Mouse (Mus musculus): ENCODE data around the gene Tbc1d10b. TPM values are rescaled to one million over a fixed set of nuclear protein-coding genes. Genes with fewer than 3 reads are reported as not detected.

The Tbc1d10b gene
- polyA plus RNA-seq, 1 experiment from 2014 or later = 29.4 TPM

DNA sequence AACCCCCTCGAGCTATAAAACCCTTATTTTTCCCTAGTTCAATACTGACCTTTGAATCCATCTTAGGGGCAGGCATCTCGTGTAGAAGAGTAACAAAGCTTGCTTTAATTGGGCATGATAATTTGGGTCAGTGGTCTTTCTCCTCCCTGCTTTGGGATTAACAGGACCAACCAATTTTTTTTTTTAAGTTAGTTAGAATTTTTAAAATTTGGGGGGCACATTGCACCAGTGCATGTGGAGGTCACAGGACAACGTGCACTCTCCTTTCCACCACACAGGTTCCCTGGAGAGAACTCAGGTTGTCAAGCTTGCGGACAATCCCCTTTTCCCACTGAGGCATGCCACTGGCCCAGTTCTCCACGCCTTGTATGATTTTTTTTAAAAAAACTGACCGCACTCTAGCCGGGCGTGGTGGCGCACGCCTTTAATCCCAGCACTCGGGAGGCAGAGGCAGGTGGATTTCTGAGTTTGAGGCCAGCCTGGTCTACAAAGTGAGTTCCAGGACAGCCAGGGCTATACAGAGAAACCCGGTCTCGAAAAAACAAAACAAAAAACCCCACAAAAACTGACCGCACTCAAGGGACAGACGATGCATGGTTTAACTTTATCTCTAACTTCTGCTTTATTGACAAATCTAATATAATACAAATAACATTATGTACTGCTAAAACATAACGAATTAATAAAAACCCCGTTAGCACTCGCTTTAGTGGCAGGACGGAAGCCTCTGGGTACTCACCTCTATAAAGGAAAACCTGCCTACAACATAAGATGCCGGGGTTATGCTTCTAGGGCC lies 23.8 kb upstream of the Tbc1d10b start:
- H3K36me3 ChIP-seq (ENCODE audit: control insufficient read depth, insufficient read depth, low read length) = peaks cover 11% of the 10 kb centered on the region
- H3K4me3 ChIP-seq (ENCODE audit: low read depth, low read length) = peak overlapping the region; percentile 99
- peak overlapping the region; percentile 98 for H3K27ac ChIP-seq (ENCODE audit: low read depth, low read length)
- peaks cover 22% of the 10 kb centered on the region for H3K4me1 ChIP-seq (ENCODE audit: control insufficient read depth, insufficient read depth, low read length)
- no peaks in the 10 kb centered on the region for H3K9me3 ChIP-seq (ENCODE audit: control insufficient read depth, low read length)
- 8% methylated on average over 20 of the region's 20 CpGs for WGBS
- H3K9ac ChIP-seq (replicated peaks; ENCODE audit: low read depth, low read length) = peak overlapping the region; percentile 96
- ATAC-seq (ENCODE audit: low read depth) = no peak
- 0 out of 2 replicates have a peak, but pooled peaks cover 2% of the 10 kb centered on the region for H3K27me3 ChIP-seq (ENCODE audit: control insufficient read depth, insufficient read depth, low read length)
- peak overlapping the region; percentile 74 for H3K4me2 ChIP-seq (ENCODE audit: low read depth, low read length)

DNA sequence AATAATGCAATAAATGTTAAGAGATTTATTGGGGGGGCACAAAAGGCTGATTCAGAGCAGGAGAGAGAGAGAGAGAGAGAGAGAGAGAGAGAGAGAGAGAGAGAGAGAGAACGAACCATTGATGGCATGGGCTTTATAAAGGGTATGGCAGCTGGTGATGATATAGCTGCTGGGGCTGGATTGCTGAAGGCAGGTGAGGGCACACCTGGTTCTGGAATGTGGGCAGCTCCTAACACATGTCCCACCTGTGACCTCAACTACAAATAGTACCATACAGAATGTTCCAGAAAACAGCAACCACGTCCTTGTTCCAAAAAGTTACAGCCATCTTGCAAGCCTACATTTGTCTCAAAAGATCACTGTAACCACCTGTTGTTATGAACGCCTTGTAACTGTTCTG lies 23.1 kb upstream of the Tbc1d10b start:
- peak overlapping the region; percentile 74 for H3K4me2 ChIP-seq (ENCODE audit: low read depth, low read length)
- WGBS = 49% methylated on average over 3 of the region's 3 CpGs
- ATAC-seq (ENCODE audit: low read depth) = no peak
- H3K36me3 ChIP-seq (ENCODE audit: control insufficient read depth, insufficient read depth, low read length) = peaks cover 5% of the 10 kb centered on the region
- H3K9me3 ChIP-seq (ENCODE audit: control insufficient read depth, low read length) = no peaks in the 10 kb centered on the region
- 0 out of 2 replicates have a peak, but pooled peaks cover 2% of the 10 kb centered on the region for H3K27me3 ChIP-seq (ENCODE audit: control insufficient read depth, insufficient read depth, low read length)
- peak overlapping the region; percentile 21; the same call in 1 of the 2 replicates for H3K9ac ChIP-seq (replicated peaks; ENCODE audit: low read depth, low read length)
- H3K4me3 ChIP-seq (ENCODE audit: low read depth, low read length) = peak overlapping the region; percentile 99
- H3K4me1 ChIP-seq (ENCODE audit: control insufficient read depth, insufficient read depth, low read length) = peaks cover 22% of the 10 kb centered on the region
- H3K27ac ChIP-seq (ENCODE audit: low read depth, low read length) = no peak overlapping the region

DNA sequence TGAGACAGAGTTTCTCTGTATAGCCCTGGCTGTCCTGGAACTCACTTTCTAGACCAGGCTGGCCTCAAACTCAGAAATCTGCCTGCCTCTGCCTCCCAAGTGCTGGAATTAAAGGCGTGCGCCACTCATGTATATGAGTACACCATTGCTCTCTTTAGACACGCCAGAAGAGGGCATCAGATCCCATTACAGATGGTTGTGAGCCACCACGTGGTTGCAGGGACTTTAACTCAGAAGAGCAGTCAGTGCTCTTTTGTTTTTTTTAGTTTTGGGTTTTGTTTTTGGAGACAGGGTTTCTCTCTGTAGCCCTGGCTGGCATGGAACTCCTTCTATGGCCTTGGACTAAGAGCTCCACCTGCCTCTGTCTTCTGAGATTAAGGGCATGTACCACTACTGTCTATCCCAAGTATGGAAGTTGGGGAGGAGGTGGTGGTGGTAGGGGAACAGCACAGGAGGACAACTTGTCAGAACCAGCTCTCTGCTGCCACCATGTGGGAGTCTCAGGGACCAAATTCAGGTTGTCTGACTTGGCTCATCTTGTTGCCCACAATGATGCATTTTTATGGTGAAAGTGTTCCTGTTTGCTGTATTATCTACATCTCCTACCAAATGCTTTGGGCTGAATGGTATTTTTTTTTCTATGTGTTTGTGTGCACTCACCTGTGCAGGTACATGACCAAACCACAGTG lies 20.5 kb upstream of the Tbc1d10b start:
- ATAC-seq (ENCODE audit: low read depth) = no peak
- 65% methylated on average over 4 of the region's 4 CpGs for WGBS
- H3K27ac ChIP-seq (ENCODE audit: low read depth, low read length) = no peak overlapping the region
- H3K27me3 ChIP-seq (ENCODE audit: control insufficient read depth, insufficient read depth, low read length) = 0 out of 2 replicates have a peak, but pooled peaks cover 2% of the 10 kb centered on the region
- H3K9me3 ChIP-seq (ENCODE audit: control insufficient read depth, low read length) = no peaks in the 10 kb centered on the region
- H3K4me1 ChIP-seq (ENCODE audit: control insufficient read depth, insufficient read depth, low read length) = peaks cover 14% of the 10 kb centered on the region
- no peaks in the 10 kb centered on the region for H3K36me3 ChIP-seq (ENCODE audit: control insufficient read depth, insufficient read depth, low read length)
- no peak overlapping the region for H3K9ac ChIP-seq (replicated peaks; ENCODE audit: low read depth, low read length)
- H3K4me3 ChIP-seq (ENCODE audit: low read depth, low read length) = no peak overlapping the region
- no peak overlapping the region for H3K4me2 ChIP-seq (ENCODE audit: low read depth, low read length)

DNA sequence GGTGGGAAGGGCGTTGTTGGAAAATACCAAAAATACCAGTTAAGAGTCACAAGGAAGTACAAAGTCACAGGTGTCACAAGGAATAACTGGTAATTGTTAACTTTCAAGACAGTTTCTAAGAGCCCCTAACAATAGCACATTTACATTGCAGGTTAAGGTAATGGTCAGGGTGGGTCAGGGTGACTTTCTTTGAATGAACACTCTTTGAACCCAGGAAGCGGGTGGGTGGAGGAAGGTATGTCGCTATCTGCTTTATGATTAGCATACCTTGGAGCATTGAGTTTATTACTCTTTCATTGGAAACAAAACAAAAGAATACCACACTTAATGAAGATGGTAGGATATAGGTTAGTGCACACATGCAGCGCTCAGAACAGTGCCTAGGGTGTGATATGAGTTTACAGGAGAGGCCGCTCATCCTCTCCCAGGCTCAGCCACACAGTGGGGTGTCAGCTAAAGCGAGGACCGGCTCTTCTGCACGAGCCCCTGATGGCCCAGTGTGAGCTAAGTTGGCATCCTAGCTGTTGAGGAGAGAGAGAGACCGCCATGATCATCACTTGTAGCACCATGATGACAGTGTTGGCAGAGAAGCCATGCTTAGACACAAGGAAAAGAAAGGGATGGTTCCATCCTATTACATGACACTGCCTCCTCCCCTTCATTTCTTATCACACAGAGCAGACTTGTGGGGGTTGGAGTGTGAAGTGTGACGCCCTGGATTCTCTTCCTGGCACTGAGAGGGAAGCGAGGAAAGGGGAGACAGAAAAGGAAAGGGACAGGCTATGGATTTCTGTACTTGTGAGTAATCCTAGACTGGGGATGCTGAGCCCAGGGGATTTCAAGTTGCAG lies 17.1 kb upstream of the Tbc1d10b start:
- no peak overlapping the region for H3K4me2 ChIP-seq (ENCODE audit: low read depth, low read length)
- no peak overlapping the region for H3K9ac ChIP-seq (replicated peaks; ENCODE audit: low read depth, low read length)
- no peaks in the 10 kb centered on the region for H3K36me3 ChIP-seq (ENCODE audit: control insufficient read depth, insufficient read depth, low read length)
- ATAC-seq (ENCODE audit: low read depth) = no peak
- no peak overlapping the region for H3K27ac ChIP-seq (ENCODE audit: low read depth, low read length)
- no peaks in the 10 kb centered on the region for H3K4me1 ChIP-seq (ENCODE audit: control insufficient read depth, insufficient read depth, low read length)
- WGBS = 91% methylated on average over 11 of the region's 11 CpGs
- no peaks in the 10 kb centered on the region for H3K27me3 ChIP-seq (ENCODE audit: control insufficient read depth, insufficient read depth, low read length)
- H3K9me3 ChIP-seq (ENCODE audit: control insufficient read depth, low read length) = no peaks in the 10 kb centered on the region
- H3K4me3 ChIP-seq (ENCODE audit: low read depth, low read length) = no peak overlapping the region

DNA sequence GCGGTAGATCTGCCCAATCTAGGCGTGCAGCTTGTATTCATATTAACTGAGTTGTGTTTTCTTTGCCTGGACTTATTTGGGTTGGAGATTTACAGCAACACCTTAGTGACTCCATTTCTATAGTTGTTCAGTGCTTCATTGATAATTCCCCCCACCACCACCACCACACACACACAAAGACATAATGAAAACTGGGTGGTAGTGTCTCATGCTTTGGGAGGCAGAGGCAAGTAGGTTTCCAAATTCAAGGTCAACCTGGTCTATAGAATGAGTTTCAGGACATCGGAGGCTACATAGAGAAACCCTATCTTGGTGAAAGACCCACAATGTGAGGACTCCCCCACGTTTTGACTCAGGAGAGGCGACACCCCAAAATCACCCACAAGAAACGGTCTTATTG lies 16.3 kb upstream of the Tbc1d10b start:
- H3K9ac ChIP-seq (replicated peaks; ENCODE audit: low read depth, low read length) = no peak overlapping the region
- H3K4me3 ChIP-seq (ENCODE audit: low read depth, low read length) = no peak overlapping the region
- no peaks in the 10 kb centered on the region for H3K27me3 ChIP-seq (ENCODE audit: control insufficient read depth, insufficient read depth, low read length)
- WGBS = 93% methylated on average over 6 of the region's 6 CpGs
- no peaks in the 10 kb centered on the region for H3K4me1 ChIP-seq (ENCODE audit: control insufficient read depth, insufficient read depth, low read length)
- no peak overlapping the region for H3K27ac ChIP-seq (ENCODE audit: low read depth, low read length)
- H3K36me3 ChIP-seq (ENCODE audit: control insufficient read depth, insufficient read depth, low read length) = no peaks in the 10 kb centered on the region
- H3K9me3 ChIP-seq (ENCODE audit: control insufficient read depth, low read length) = no peaks in the 10 kb centered on the region
- H3K4me2 ChIP-seq (ENCODE audit: low read depth, low read length) = no peak overlapping the region
- ATAC-seq (ENCODE audit: low read depth) = no peak

DNA sequence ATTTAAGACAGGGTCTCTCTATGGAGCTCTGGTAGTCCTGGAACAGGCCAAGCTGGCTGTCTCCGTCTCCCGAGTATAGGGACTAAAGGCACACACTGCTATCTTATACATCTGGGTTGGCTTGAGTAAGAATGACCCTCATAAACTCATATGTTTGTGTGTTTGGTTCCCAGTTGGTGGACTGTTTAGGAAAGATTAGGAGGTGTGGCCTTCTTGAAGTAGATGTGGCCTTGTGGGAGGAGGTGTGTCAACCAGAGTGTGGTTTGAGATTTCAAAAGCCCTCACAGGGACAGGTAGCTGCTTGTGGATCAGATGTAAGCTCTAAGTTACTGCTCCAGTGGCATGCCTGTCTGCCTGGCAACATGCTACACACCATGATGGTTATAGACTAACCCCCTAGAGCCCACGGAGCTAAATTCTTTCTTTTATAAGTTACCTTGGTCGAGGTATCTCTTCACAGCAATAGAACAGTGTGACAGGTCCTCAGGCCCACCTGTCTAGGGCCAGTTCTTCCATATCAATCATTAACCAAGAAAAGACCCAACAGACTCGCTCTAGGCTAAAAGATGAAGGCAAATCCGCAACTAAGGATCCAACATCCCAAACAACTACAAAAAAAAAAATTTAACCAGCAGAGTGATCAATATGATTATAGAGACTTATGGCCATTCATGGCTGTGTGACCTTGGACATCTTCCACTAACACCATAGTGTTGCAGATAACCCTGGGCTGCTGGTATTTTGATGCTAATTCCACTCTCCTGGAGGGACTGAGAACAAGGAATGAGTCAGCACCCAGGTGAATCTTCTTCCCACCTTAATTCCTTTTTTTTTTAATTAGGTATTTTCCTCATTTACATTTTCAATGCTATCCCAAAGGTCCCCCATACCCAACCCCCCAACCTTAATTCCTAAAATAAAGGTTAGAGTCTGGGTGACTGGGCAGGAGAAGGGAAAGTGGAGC lies 15.5 kb upstream of the Tbc1d10b start:
- H3K4me3 ChIP-seq (ENCODE audit: low read depth, low read length) = no peak overlapping the region
- H3K36me3 ChIP-seq (ENCODE audit: control insufficient read depth, insufficient read depth, low read length) = no peaks in the 10 kb centered on the region
- H3K9me3 ChIP-seq (ENCODE audit: control insufficient read depth, low read length) = no peaks in the 10 kb centered on the region
- 91% methylated on average over 6 of the region's 6 CpGs for WGBS
- H3K27ac ChIP-seq (ENCODE audit: low read depth, low read length) = no peak overlapping the region
- H3K9ac ChIP-seq (replicated peaks; ENCODE audit: low read depth, low read length) = no peak overlapping the region
- no peaks in the 10 kb centered on the region for H3K27me3 ChIP-seq (ENCODE audit: control insufficient read depth, insufficient read depth, low read length)
- H3K4me2 ChIP-seq (ENCODE audit: low read depth, low read length) = no peak overlapping the region
- H3K4me1 ChIP-seq (ENCODE audit: control insufficient read depth, insufficient read depth, low read length) = no peaks in the 10 kb centered on the region
- no peak for ATAC-seq (ENCODE audit: low read depth)

DNA sequence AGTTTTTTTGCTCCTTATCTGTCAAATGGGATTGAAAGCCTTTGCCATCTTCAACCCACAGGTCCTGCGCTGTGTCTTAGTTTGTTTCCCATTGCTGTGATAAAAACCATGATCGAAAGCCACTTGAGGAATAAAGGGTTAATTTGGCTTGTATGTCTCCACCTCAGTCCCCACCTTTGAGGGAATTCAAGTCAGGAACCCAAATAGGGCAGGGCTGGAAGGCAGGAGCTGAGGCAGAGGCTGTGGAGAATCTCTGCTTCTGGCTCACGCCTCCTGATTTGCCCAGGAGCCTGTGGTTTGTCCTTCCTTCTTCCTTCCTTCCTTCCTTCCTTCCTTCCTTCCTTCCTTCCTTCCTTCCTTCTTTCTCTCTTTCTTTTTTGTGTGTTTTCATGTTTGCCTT lies 14.8 kb upstream of the Tbc1d10b start:
- no peak overlapping the region for H3K4me3 ChIP-seq (ENCODE audit: low read depth, low read length)
- H3K36me3 ChIP-seq (ENCODE audit: control insufficient read depth, insufficient read depth, low read length) = no peaks in the 10 kb centered on the region
- H3K27ac ChIP-seq (ENCODE audit: low read depth, low read length) = no peak overlapping the region
- no peak overlapping the region for H3K9ac ChIP-seq (replicated peaks; ENCODE audit: low read depth, low read length)
- H3K4me1 ChIP-seq (ENCODE audit: control insufficient read depth, insufficient read depth, low read length) = no peaks in the 10 kb centered on the region
- 92% methylated on average over 3 of the region's 3 CpGs for WGBS
- no peaks in the 10 kb centered on the region for H3K27me3 ChIP-seq (ENCODE audit: control insufficient read depth, insufficient read depth, low read length)
- H3K9me3 ChIP-seq (ENCODE audit: control insufficient read depth, low read length) = no peaks in the 10 kb centered on the region
- ATAC-seq (ENCODE audit: low read depth) = no peak
- H3K4me2 ChIP-seq (ENCODE audit: low read depth, low read length) = no peak overlapping the region

DNA sequence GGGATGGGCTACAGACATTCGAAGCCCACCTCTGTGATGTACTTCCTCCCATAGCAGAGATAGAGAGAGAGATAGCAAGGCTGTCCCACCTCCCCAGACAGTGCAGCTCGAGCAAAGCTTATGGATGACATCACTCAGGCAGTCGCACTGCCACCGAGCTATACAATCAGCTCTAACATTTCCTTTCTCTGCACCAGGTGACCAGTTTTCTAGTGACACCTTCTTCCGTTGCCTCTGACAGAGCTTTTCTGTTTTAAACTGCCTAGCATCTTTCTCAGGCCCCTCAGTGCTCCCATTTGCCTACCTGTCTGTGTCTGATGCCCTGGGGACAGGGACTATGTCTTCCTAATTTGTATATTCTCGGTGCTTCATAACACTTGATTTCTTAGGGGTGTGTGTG lies 12.2 kb upstream of the Tbc1d10b start:
- Histone ChIP-seq H3K27ac (ENCODE audit: low read depth, low read length) (no peak overlapping the region), H3K27me3 (ENCODE audit: control insufficient read depth, insufficient read depth, low read length) (no peaks in the 10 kb centered on the region), H3K9ac (replicated peaks; ENCODE audit: low read depth, low read length) (no peak overlapping the region), H3K9me3 (ENCODE audit: control insufficient read depth, low read length) (no peaks in the 10 kb centered on the region), H3K36me3 (ENCODE audit: control insufficient read depth, insufficient read depth, low read length) (no peaks in the 10 kb centered on the region), H3K4me2 (ENCODE audit: low read depth, low read length) (no peak overlapping the region), H3K4me3 (ENCODE audit: low read depth, low read length) (no peak overlapping the region), H3K4me1 (ENCODE audit: control insufficient read depth, insufficient read depth, low read length) (no peaks in the 10 kb centered on the region)
- WGBS = 92% methylated on average over 6 of the region's 6 CpGs
- ATAC-seq (ENCODE audit: low read depth) = no peak
